Mouse (Mus musculus): Measurements from ENCODE around the gene Cox11. TPM values are rescaled to one million over a fixed set of nuclear protein-coding genes. Genes with fewer than 3 reads are reported as not detected.
A peak's percentile ranks its signal among the peaks of the same experiment; 100 is the strongest.

Gene Cox11
- total RNA-seq (2017): 12.8 and 18.4 TPM in 2 replicates

GRCm38 (mm10) chr11:90637440-90638311, at the start of gene Cox11, which contains the start of gene Stxbp4:
Gene Cox11 (plus strand): TSS chr11:90638173.
Gene Stxbp4 (minus strand): TSS chr11:90638084.
- peak; percentile 91 for ATAC-seq (ENCODE audit: extremely low read depth, insufficient number of reproducible peaks, low FRiP score, poor library complexity, severe bottlenecking)

DNA sequence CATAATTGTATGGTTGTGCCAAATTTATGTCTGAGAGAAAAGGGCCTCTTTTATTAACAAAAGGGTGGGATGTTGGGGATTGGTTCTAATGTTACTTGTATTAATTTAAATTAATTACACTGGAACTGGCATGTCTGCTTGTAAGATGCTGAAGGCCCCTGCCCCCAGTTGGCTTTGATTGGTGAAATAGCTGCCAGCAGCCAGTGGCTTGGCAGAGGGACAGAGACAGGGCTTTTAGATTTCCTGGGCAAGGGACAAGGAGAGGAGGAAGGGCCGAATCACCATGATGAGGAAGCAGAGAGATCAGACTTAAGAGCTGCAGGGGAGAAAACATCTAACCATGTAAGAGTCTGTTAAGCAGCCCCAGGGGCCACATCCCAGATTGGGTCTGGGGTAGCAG, 47.0 kb upstream of the Cox11 start:
- no peak for ATAC-seq (ENCODE audit: extremely low read depth, insufficient number of reproducible peaks, low FRiP score, poor library complexity, severe bottlenecking)

GRCm38 (mm10) chr11:90595826-90596225, 42.1 kb upstream of the Cox11 start:
- no peak for ATAC-seq (ENCODE audit: extremely low read depth, insufficient number of reproducible peaks, low FRiP score, poor library complexity, severe bottlenecking)

- ATAC-seq (ENCODE audit: extremely low read depth, insufficient number of reproducible peaks, low FRiP score, poor library complexity, severe bottlenecking): no peak
These were observed 34.9 kb upstream of the Cox11 start for GRCm38 (mm10) chr11:90603066-90603465.

- no peak for ATAC-seq (ENCODE audit: extremely low read depth, insufficient number of reproducible peaks, low FRiP score, poor library complexity, severe bottlenecking)
These were observed 25.9 kb upstream of the Cox11 start for GRCm38 (mm10) chr11:90612118-90612517.

DNA sequence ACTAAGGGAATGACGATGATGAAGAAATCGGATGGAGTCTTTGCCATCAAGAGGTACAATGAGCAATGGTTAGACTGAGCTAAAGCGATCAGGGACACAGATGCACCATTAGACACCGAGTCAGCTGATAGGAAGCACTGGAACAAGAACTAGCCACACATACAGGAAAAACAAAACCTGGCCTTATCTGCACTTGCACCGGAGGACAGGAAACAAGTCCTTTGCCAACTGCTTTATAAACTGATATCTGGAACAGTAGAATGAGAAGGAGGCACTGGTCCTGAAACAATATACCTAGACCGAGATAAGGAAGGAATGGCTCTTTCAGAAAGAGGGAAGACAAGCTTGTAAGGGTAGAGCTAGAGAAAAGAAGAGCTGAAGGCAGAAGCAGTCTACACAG, 23.2 kb upstream of the Cox11 start:
- no peak for ATAC-seq (ENCODE audit: extremely low read depth, insufficient number of reproducible peaks, low FRiP score, poor library complexity, severe bottlenecking)

- ATAC-seq (ENCODE audit: extremely low read depth, insufficient number of reproducible peaks, low FRiP score, poor library complexity, severe bottlenecking): no peak
These were observed 21.5 kb upstream of the Cox11 start for GRCm38 (mm10) chr11:90616431-90616830.

DNA sequence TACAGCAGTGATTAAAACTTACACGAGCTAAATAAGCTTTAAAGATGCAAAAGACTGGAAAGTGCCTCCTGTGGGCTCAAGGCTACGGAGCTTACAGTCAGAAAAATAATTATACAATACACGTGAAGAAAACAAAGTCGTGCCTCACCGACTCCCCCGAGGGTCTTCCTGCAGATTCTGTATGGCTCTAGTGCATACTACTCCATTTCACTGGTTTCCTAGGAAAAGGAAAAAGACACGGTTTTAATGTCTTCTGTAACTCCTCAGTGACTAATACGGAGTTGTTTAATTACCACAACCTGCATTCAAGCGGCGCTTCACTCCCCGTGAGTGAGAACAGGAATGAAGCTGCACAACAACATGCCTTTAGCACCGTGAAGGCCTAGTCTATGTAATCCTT, 15.9 kb upstream of the Cox11 start:
- no peak for ATAC-seq (ENCODE audit: extremely low read depth, insufficient number of reproducible peaks, low FRiP score, poor library complexity, severe bottlenecking)

DNA sequence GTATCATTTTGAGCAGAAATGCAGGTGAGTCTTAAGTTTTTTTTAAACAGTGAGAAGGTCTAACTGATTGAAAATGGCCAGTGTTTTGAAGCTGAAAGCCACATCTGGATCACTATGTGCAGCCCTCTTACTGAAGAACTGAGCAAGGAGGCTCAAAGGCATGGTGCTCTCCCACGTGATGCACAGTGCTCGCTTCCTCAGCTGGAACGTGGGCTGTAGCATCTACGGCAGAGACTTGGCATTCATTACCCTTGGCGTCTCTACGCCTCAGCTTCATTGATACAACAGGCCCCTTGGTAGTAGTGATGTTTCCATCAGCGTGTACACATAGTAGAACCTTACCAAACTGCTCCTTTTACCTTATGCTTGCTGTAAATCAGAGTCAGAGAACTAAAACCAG, 15.5 kb upstream of the Cox11 start:
- no peak for ATAC-seq (ENCODE audit: extremely low read depth, insufficient number of reproducible peaks, low FRiP score, poor library complexity, severe bottlenecking)

DNA sequence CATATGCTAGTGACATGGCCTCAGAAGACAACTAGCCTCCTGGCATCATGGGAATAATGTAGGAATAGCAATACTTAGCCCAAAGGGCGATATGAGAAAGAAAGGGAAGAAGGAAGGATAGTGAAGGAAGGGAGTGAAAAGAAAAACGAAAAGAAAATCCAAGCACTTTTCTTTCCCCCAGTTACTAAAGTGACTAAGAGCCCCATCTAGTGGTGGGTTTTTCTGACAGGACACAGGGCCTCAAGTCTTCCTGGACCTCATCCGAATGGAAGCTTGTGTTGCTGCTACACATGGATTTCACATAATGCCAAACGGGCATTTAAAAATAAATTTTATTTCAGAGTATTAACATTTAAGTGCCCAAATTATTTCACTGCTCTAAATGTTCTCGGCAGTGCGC, 14.5 kb upstream of the Cox11 start:
- no peak for ATAC-seq (ENCODE audit: extremely low read depth, insufficient number of reproducible peaks, low FRiP score, poor library complexity, severe bottlenecking)

GRCm38 (mm10) chr11:90625174-90625573, 12.8 kb upstream of the Cox11 start:
- no peak for ATAC-seq (ENCODE audit: extremely low read depth, insufficient number of reproducible peaks, low FRiP score, poor library complexity, severe bottlenecking)

GRCm38 (mm10) chr11:90627751-90628150, 10.2 kb upstream of the Cox11 start:
- no peak for ATAC-seq (ENCODE audit: extremely low read depth, insufficient number of reproducible peaks, low FRiP score, poor library complexity, severe bottlenecking)

DNA sequence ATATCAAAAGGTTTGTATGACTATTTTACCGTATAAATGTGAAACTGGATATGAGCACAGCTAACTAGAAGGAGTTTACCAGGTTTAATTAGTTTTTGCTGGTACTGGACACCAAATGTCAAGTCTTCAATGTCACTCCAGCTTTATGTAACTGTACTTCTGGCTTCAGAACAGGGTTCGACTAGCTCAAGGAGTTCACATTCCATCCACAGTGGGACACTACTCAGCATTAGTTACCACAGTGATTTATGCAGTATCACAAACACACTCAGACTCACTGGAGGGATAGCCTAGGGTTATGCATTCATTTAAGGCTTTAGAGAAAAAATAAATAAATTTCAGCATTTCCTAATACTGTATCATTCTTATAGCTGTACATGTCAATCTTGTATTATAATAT, 5.5 kb upstream of the Cox11 start:
- no peak for ATAC-seq (ENCODE audit: extremely low read depth, insufficient number of reproducible peaks, low FRiP score, poor library complexity, severe bottlenecking)

- no peak for ATAC-seq (ENCODE audit: extremely low read depth, insufficient number of reproducible peaks, low FRiP score, poor library complexity, severe bottlenecking)
These were observed 3.3 kb upstream of the Cox11 start for GRCm38 (mm10) chr11:90634661-90635060.

GRCm38 (mm10) chr11:90638312-90638830, 398 bp downstream of the Cox11 start:
- peak; percentile 13; the same call in 1 of the 2 replicates for ATAC-seq (ENCODE audit: extremely low read depth, insufficient number of reproducible peaks, low FRiP score, poor library complexity, severe bottlenecking)

DNA sequence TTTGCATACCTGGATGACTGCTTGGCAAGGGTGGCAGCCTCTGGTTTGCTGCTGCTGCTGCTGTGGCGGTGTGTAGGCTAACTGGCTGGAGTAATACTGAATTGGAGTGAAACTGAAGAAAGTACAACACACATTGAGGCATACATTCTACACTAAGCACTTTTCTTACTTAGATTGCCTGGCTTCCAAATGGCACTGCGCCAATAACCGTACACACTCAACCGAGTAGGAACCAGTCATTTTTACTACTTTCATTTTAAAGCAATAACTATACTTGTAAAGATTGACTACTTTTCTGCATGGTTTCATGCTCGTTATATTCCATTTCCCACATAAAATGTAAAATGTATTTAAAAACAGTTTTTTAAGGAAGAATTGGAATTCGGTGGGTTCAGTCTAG, 11.8 kb downstream of the Cox11 start:
- no peak for ATAC-seq (ENCODE audit: extremely low read depth, insufficient number of reproducible peaks, low FRiP score, poor library complexity, severe bottlenecking)

DNA sequence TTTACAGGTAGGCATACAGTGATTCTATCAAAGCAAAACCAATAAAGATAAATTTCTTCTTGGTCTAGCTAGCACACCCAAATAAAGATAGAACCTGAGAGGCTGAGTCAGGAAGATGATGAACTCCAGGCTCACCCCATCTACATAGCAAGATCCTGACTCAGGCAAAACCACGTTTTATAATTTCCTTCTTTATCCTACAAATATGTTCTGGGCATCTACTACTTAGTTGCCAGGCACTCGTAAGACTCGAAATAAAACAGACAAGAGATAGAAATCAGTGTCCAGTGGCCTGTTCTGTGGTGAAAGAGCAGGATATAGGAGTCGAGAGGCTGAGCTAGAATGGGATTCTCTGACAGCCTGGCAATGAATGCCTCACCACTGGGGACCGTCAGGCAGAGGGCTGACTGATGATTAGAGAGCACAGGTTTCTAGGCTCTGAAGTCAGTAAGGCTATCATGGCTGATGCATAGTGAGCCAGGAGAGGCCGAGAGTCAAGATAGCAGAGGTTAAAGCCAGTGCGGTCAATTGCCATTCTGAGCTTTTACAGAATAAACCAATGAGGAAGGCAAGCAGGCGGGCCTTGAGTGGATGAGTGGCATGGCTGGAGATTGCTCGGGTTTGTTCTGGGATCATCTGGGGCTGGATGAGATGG, 12.4 kb downstream of the Cox11 start:
- ATAC-seq (ENCODE audit: extremely low read depth, insufficient number of reproducible peaks, low FRiP score, poor library complexity, severe bottlenecking): no peak

- ATAC-seq (ENCODE audit: extremely low read depth, insufficient number of reproducible peaks, low FRiP score, poor library complexity, severe bottlenecking): no peak
These were observed 14.6 kb downstream of the Cox11 start for GRCm38 (mm10) chr11:90652603-90653002.

- ATAC-seq (ENCODE audit: extremely low read depth, insufficient number of reproducible peaks, low FRiP score, poor library complexity, severe bottlenecking): no peak
These were observed 19.6 kb downstream of the Cox11 start for GRCm38 (mm10) chr11:90657527-90657926.

DNA sequence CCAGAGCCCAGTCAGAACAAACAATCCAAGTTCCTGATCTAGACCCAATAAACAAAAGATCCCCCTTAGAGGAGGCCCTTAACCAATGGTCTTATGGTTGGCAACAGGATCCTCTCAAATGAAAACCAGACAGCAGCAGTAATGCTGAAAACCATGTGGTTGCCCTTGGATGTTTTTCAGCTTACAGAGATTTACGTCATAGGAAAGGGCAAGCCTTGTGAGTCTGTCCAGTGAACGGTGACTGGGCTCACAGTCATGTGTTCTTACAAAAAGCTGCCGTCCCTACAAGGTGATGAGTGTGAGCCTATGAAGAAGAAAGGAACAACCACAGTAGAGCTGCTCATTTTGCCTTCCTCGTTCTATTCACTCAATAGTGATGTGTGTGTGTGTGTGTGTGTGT, 22.7 kb downstream of the Cox11 start:
- no peak for ATAC-seq (ENCODE audit: extremely low read depth, insufficient number of reproducible peaks, low FRiP score, poor library complexity, severe bottlenecking)

Measured in neutrophil, adult 5-6 weeks (primary cell).